Mouse (Mus musculus): ENCODE results near the gene Col20a1.

- TF ChIP-seq CTCF (conservative IDR thresholded peaks at IDR 0.05; ENCODE audit: low read length), result no peak
- TF ChIP-seq NANOG (IDR thresholded peaks at IDR 0.05; ENCODE audit: borderline replicate concordance, low read length), result no peak
- no peak for TF ChIP-seq POU5F1 (IDR thresholded peaks at IDR 0.05; ENCODE audit: borderline replicate concordance, low read length)
Observed at GRCm38 (mm10) chr2:180941869-180942268, 44.5 kb upstream of the Col20a1 start.

Data from E14TG2a.4 (cell line).